Mouse (Mus musculus) retina, adult 2 months (tissue): Measurements from ENCODE around the gene Cdip1.
"Not testable (repeated sequence)": the region's sequence is repeated elsewhere in the genome, so short reads cannot be mapped to it uniquely, and the experiment has no call there.

Source experiments
- DNase-seq: peaks from one replicate; pipeline ENCODE4 v3.0.0-alpha.2; 2012; ENCODE audit warnings: low read depth, low spot score

Cdip1 gene

DNA sequence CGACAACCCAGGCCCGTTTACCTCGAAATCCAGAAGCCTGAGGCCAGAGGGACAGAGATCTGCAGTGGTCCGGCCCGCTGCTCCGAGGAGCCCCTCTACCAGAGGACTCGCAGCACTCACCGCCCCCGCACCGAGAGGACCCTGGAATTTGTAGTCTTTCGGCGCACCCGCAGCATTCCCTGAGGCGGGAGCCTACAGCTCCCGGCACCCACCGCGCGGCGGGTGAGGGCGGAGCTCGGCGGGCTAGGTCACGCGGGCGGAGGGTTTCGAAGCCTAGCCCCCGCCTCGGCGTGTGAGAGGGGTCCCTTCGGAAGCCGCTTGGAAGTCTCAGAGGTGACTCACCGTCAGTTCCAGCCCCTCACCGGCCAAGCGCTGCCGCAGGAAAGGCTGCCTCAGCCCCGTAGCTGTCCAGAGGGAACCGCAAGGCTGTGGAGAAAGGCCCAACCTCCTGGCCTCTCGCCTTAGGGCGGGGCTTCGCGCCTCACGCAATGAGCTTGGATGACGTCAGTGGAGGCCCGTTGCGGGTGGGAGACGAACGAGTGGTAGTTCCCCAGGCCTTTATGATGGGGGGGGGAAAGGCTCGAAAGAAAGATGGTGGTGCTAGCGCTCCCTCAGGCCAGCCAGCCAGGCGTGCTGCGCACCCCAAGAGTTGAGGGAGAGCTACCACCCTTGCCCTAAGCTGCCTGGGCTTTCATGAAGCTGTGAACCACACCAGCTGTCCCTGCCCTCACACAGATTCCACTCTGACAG is at the start of gene Cdip1:
Gene Cdip1, minus strand, starts transcription at position 483 of the 750 bp plus-strand sequence.
- peak; percentile 79 for DNase-seq

DNA sequence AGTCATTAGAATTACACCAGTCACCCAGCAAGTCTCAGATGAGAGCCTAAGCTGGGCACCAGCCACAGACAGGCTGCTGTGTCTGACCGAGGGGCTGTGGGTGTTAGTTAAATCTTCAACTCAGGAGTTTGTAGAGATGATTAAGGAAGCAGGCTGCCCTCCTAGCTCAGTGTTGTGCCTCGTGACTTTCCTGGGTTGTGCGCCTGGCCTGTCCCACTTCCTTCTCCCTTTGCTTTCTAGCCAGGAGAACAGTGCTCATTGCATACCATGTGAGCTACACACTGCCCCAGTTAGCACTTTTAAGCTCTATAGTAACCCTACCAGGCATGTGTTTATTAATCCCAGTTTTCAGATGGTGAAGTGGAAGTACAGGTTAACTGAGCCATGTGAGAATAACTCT is 49.5 kb upstream of the Cdip1 start:
- DNase-seq: no peak

DNA sequence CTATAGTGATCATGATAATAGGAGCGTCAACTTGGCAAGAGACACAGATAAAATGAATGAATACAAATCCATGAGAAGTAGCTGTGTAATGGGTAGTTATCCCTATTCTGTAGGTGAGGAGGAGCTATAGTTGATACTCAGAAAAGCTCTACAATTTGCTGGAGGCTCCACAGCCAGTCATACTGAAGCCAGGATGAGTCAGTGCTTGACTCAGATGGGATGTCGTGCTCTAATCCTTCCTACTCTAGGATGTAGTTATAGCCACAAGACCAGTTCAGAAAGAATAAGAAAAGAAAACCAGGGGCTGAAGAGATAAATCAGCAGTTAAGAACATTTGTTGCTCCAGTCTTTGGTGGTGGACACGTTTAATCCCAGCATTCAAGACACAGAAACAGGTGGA is 47.5 kb upstream of the Cdip1 start:
- no peak for DNase-seq

DNA sequence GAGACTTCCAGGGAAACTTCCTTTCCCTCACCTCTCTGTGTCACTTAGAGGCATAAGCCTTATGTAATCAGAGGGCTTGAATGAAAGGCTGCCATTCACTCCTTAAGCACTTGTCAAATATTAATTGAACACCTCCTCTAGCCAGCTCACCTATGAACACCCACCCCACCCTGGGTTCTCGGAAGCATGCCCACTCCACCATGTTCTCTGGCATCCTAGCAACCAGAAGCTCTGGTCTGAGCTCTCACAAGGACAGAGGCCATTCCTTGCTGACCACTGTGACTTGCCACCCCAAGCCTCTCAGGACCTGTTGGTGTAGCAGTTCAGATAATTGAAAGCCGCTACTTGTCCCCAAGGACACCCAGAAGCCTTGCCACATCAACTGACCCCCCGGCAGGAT is 45.1 kb upstream of the Cdip1 start, which contains the start of gene 4930562C15Rik:
Gene 4930562C15Rik, plus strand, starts transcription at position 226 of the 400 bp plus-strand sequence.
- DNase-seq: no peak

DNA sequence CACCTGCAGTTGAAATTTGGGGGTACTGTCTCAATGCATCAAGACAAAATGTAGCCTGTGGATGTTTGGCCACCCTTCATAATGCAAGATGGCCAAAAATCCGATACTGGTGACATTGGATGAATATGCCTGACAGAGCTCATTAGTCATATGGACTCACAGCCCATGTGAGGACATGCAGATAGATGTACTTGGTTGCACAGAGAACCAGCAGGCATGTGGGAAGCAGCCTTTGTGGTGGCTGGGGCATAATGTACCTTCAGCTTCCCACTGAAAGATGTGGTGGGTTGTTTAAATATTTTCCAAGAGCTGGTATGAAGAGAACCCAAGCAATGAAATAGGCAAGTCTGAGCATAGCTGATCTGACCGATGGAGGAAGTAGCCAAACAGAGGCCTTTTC is 43.8 kb upstream of the Cdip1 start:
- no peak for DNase-seq

DNA sequence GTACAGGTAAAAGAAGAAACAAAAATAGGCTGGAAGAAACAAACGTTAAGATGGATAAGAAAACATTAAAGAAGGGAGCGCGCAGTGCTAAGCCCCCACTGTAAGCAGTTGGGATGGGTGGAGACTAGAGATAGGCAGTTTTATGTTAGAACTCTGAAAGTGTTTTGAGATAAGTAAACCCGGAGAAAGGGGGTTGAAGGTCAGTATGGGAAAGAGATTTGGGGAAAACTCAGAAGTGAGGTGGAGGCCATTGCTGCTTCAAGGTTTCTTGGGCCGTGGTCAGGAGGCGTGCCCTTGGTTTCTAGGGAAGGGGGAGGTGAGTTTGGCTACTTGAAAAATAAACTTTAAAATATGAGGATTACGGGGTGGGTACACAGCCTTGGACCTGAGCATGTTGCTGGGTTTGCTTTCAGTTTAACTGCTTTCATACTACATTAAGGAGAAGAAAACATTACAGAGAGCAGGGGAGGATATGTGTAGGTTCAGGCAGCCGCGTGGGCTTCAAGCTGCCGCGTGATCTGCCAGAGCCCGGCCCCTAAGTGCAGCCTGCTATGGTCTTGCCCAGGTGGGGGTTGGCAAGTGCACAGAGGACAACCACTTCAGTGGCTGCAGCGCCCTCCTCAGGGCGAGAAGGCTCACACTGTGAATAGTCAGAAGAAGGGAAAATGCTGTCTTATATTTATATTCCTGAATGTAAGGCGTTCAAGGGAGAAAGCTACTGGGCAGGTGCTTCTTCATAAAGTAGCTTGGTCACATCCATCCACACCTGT is 41.7 kb upstream of the Cdip1 start:
- DNase-seq: no peak

DNA sequence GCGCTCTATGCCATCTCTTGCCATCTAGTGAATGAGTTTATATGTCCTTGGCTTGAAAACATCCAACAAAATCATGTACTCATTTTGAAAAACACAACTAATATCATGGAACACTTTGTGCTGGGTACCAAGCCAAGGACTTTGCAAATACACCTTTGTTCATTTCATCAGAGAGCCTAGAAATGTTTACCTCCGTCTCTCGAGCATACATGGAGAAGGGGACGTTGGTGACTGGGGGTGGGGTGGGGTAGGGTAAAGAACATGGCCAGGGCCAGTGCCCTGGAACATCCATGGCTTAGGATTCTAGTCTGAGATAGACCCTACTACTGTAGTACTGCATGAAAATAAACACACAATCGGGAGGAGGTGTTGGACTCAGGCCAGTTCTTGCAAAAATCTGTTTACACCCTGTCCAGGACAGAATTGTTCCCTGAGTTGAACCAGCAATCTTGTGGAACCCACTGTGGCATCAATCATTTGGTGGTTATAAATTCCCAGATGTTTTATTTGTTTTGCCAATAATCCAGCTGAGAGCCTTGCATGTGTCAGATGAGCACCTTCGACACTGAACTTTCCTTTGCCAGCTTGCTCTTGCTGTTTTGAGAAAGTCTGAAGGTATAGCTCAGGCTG is 39.3 kb upstream of the Cdip1 start:
- no peak for DNase-seq

DNA sequence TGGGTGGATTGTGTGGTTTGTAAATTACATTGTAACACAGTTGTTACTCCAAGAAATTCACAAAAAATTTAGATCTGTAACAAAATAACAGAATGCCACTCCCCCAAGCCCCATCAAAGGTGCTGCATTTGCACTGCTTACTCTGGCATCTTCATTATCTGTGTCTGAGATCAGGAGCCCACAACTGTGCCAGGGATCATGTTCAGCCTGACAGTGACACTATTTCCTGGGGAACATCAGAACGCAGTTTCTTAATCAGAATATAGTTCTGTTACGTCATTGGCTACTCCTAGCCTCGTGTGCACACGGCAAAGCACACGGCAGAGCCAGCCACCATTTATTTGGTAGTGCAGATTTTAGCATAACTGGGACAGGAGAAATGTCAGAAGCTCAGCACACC is 37.5 kb upstream of the Cdip1 start:
- DNase-seq: no peak

DNA sequence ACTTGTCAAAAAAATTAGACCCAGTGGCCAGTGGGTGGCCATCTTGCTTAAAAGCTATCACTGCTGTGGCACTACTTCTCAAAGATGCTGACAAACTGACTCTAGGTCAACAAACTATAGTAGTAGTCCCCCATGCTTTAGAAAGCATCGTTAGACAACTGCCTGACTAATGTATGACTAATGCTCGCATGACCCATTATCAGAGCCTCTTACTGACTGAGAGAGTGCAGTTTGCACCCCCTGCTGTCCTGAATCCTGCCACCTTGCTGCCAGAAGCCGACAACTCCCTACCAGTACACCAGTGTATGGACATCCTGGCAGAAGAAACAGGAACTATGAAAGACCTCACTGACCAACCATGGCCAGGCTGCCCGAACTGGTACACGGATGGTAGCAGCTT is 34.4 kb upstream of the Cdip1 start:
- DNase-seq: not testable (repeated sequence)

DNA sequence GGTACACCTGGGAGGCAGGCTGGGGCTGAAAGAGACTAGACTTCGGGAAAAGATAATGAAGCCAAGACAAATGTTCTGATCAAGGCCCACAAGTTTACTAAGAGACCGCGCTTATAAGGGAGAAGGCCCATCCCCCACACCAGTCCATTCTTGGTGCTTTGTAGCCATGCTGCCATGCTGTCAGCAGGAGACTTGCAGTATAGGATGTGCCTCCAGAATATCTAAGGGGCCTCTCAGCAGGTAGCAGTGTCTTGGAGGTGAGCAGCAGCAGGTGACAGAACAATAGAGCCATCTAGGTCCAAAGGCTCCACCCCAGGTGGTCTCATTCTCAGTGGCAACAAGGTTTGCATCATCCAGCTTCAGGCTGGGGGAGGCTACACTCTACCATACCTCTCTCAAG is 28.3 kb upstream of the Cdip1 start:
- DNase-seq: no peak

DNA sequence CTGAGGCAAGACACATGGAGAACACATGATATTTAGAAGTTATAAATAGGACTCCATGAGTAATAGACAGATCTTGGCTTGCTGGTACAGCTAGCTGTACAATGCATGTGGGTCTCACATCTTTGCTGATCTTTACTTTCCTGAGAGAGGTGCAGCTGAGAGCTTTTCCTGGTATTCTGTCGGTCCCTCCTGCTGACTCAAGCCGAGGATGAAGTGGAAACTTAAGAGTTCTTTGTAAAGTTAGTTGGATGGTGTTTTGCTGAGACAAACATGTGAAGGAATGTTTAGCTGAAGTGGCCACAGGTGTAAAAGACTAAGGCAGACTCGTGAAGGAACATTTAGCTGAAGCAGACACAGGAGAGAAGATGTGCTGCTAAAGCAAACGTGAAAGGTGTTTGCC is 6.5 kb upstream of the Cdip1 start:
- no peak for DNase-seq

DNA sequence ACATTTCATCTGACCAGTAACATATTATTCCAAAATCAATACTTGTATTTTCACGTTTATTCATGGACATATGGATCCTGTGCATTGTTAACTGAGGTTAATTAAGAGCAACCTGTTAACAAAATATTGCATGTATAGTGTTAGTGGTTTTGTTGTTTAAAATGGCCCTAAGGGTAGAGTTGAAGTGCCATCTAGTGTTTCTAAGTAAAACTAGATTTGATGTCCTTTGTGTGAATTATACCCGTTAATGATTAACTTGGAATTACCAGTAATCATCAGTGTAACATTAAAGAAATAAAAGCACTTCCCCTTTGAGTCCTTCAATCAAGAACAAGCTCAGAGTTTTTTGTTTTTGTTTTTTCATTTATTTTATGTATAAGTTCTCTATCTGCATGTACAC is 1.2 kb upstream of the Cdip1 start:
- DNase-seq: no peak

DNA sequence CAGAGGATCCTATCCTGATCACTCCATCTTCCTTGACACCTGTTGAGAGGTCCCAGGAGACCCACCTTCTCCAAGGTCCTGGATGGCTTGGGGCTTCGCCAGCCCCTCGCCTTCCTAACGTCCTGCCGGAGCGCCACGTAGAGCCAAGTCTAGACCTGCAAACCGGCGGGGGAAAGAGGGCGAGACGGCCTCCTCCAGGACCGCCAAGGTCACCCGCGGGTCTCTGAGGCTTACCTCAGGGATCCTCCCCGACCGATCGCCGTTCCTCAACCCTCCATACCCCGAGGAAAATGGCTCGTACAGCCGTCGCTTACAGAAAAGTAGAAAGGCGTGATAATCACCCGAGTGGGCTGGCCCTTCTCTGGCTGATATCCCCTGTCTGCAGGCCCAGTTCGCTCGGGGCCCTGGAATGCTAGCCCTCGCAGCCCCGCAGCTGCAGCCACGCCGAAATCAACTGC is 752 bp downstream of the Cdip1 start:
- DNase-seq: no peak

DNA sequence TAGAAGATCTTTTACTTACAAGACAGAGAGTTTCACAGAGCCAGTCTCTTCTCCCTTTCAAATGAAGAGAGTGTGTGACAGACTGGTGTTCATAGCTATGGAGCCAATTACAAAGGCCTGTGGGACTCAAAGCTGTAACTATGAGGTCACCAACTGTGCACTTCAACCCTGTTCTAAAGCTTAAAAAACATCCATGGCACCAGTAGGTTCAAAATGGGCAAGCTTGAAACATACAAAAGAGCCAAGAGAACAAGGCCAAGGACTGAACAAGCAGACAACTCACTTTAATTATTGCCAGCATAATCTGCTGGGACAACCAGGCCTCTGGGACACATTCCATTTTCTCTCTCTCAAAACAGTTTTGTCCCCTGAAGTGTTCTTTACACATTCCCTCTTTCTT is 1.9 kb downstream of the Cdip1 start:
- DNase-seq: no peak

DNA sequence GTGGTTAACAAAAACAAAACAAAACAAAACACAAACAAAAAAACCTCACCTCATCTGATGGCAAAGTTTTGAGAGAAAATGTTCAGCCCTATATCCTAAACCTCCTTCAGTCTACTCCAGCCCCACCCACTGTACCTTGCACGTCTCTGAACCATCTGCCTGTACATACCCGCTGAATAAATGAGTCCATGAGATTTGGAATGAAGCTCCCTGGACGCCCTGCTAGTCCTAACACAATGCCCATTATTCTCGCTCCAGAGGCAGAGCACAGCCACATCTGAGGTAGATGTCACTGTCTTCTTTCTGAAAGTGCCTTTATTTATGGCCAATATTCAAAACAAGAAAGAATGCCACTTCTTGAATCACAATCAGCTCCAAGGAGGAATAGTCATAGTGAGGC is 4.4 kb downstream of the Cdip1 start:
- no peak for DNase-seq

DNA sequence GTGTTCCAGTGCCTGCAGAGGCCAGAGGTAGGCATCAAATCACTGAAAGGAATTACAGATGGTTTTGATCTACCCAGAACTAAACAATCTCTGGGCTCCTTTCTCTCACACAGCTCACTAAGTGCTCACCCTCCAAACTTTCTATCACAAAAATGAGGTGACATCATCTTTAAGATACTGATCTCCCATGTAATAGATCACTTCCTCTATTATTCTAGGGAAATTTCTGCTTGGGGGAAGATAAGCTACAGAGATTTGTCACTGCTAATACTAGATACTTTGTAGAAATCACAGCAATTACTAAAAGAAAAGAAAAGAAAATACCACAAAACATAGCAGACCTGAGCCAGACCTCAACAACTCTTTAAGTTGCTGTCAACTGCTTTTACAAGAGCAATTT is 7.6 kb downstream of the Cdip1 start:
- no peak for DNase-seq

DNA sequence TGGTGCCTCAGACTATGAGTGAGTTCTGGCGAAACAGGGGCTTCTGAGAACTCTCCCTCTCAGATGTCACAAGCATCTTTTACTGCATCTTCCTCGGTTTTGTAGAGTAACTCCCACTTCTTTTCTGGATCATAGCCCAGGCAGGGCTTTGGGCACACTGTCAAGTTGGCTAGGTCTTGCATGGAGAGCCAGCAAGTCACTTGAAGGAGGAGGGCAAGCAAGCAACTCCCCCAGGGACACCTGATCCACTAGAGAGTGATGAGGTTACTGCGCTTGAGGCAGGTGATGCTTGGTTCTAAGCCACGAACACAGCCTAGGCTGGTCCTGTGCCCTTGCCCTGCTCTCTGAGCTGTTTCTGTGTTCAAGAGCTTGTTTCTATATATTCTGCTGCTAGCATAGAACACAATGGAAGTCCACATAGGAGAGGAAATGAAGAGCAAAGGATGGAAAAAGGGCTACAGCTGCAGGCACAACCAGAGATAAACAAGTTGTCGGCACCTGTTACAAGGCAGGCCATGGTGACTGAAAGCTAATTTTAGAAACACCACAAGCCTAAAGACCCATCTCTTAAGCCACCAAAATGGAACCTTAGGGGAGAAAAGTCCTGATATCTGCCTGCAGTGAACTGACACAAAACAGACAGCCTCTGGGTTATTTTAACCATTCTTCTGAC is 8.4 kb downstream of the Cdip1 start:
- no peak for DNase-seq

DNA sequence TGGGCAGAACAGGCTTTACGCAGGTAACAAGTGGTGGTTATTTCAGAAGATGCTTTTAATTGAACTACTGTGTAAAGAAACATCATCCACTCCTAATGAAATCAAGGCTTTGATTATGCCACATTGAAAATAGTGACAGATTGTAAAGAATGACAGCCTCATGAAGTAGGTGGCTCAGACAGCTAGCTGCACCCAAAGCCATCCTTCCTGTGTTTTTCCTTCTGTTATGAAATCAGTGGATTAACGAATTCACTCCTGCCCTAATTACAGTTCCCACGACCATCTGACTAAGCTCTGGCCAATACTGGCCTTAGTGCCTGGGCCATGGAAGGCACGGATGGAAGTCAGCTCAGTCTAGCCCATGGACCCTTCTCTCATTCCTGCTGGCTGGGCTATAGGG is 11.2 kb downstream of the Cdip1 start:
- no peak for DNase-seq

DNA sequence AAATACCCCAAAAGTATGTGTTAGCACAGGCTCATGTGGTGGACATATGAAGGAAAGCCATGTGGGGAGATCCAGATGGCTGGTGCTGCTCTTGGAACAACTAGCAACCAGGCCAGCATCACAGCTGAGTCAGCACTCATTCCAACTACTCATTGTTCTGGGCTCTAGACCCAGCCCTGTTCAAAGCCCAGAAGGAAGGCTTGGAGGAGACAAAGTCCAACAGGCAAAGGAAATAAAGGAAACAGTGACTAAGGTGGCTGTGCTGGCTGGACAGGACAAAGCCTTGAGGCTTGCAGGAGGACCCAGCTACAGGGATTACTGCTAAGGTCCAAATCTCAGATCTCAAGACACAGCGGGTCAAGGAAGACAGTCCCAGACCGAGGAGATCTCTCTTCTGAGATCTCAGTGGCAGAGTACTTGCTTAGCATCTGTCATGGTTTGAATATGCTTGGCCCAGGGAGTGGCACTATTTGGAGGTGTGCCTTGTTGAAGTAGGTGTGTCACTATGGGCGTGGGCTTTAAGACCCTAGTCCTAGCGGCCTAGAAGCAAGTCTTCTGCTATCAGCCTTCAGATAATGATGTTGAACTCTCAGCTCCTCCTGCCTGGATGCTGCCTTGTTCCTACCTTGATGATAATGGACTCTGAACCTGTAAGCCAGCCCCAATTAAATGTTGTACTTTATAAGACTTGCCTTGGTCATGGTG is 12.0 kb downstream of the Cdip1 start:
- no peak for DNase-seq

DNA sequence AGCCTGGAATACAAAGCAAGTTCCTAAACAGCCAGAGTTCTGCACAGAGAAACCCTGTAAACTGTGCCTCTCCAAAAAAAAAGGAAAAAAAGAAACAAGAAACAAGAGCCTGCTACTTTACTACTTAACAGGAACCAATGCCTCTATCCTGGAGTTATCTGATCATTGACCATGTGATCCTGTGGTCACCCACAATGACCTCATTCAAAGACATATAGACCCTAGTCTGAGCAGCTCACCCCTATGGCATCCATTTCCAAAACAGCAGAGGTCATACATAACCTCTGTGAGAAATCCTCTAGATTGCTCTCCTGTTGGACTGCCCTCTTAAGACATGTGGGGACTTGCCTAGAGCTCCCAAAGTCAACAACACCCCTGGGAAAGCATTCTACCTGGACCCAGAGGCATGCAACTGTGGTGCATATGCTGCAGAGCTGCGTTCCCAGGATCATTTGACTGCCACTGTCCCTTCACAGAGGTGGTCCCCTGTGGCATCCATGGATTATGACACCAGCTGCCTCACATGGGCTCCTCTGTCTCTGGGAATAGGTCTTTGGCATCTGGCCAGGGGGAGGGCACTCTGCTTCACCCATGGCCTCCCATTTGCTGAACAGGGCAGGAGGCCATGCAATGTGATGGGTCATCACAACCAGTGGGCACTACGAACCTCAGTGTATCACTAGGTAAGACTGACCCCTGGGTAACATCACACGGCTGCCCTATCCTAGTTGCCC is 12.8 kb downstream of the Cdip1 start:
- no peak for DNase-seq
